Mouse (Mus musculus): Measurements from ENCODE around the gene Pla2g10.

GRCm38 (mm10) chr16:13730285-13731255 is at the start of gene Pla2g10:
- TF ChIP-seq CTCF (IDR thresholded peaks at IDR 0.05; ENCODE audit: low read depth, low read length) (no peak), POLR2A (IDR thresholded peaks at IDR 0.05; ENCODE audit: borderline replicate concordance, low read depth, low read length) (no peak)

Data from bone marrow macrophage, adult 2 months (primary cell).